Mouse (Mus musculus) G1E (cell line): ENCODE data around the gene Dusp19.

Source experiments
- CTCF ChIP-seq: IDR thresholded peaks from 2 replicates; pipeline ENCODE4 v1.5.1; 2012; ENCODE audit warnings: low read depth, low read length, inconsistent platforms, mixed read lengths
- GATA1 ChIP-seq: IDR thresholded peaks from 2 replicates; pipeline ENCODE4 v1.6.1; 2012; ENCODE audit warnings: borderline replicate concordance, low read length, inconsistent platforms, mixed read lengths
- GATA2 ChIP-seq: IDR thresholded peaks from 2 replicates; pipeline ENCODE4 v1.6.1; 2012; ENCODE audit warnings: low read depth, low read length, inconsistent platforms, borderline replicate concordance
- TAL1 ChIP-seq: conservative IDR thresholded peaks from 2 replicates; pipeline ENCODE4 v1.6.1; 2012; ENCODE audit warnings: low read depth, low read length, inconsistent platforms, mixed read lengths

GRCm38 (mm10) chr2:80579253-80579891, 37.5 kb upstream of the Dusp19 start:
- no peak for TF ChIP-seq CTCF
- no peak for TF ChIP-seq TAL1
- TF ChIP-seq GATA2 = no peak
- TF ChIP-seq GATA1 = no peak
